Mouse (Mus musculus) forebrain, postnatal 0 days (tissue): ENCODE measurements around the gene Rbm33. TPM values are rescaled to one million over a fixed set of nuclear protein-coding genes. Genes with fewer than 3 reads are reported as not detected.

Source experiments
- ATAC-seq: fragments of 200-750 bp; cut with Nextera tagmentation; 2 replicates; pipeline ENCODE4 v1.8.0; 2017; ENCODE audit warnings: mild to moderate bottlenecking, moderate library complexity
- DNase-seq: peaks from one replicate; pipeline ENCODE4 v3.0.0-alpha.2; 2015
- H3K27ac ChIP-seq: fragments of 300-500 bp; sonication (generic); 2 replicates; pipeline ENCODE4 v1.5.1; 2014; ENCODE audit warnings: low read depth, mild to moderate bottlenecking, antibody characterized with exemption, low read length, moderate library complexity, mixed read lengths
- H3K27me3 ChIP-seq: fragments of 300-500 bp; sonication (generic); 2 replicates; pipeline ENCODE4 v1.6.1; 2014; ENCODE audit warnings: mild to moderate bottlenecking, low read length, mixed read lengths; ENCODE audit not compliant: insufficient read depth
- H3K36me3 ChIP-seq: fragments of 300-500 bp; sonication (generic); 2 replicates; pipeline ENCODE4 v1.6.1; 2014; ENCODE audit warnings: mild to moderate bottlenecking, moderate library complexity; ENCODE audit not compliant: insufficient read depth
- H3K4me1 ChIP-seq: fragments of 300-500 bp; sonication (generic); 2 replicates; pipeline ENCODE4 v1.6.1; 2014; ENCODE audit warnings: antibody characterized with exemption; ENCODE audit not compliant: insufficient read depth
- H3K4me2 ChIP-seq: fragments of 300-500 bp; sonication (generic); 2 replicates; pipeline ENCODE4 v1.6.1; 2014; ENCODE audit warnings: low read depth, mild to moderate bottlenecking, moderate library complexity
- H3K4me3 ChIP-seq: fragments of 300-500 bp; sonication (generic); 2 replicates; pipeline ENCODE4 v1.5.1; 2014; ENCODE audit warnings: low read depth, low read length, mixed read lengths
- H3K9ac ChIP-seq: fragments of 300-500 bp; sonication (generic); 2 replicates; pipeline ENCODE4 v1.6.1; 2014; ENCODE audit warnings: mild to moderate bottlenecking
- H3K9me3 ChIP-seq: fragments of 300-500 bp; sonication (generic); 2 replicates; pipeline ENCODE4 v1.6.1; 2016; ENCODE audit warnings: low read length
- CTCF ChIP-seq: sonication (generic); IDR thresholded peaks from 2 replicates; pipeline ENCODE4 v1.5.1; 2016; ENCODE audit warnings: antibody characterized with exemption, control low read depth, low read depth
- WGBS: fragments of 180-500 bp; shearing (Covaris S2); extraction: QIAGEN DNeasy Blood & Tissue Kit; methylation state at CpG from one replicate; pipeline ENCODE4 v1.1.7; 2014; 5-methylcytosine and 5-hydroxymethylcytosine counted together
- polyA plus RNA-seq: library from polyadenylated mRNA; unstranded; fragments of >200 nt; fragmentation: Nextera tagmentation; extraction: Ambion mirVana; gene quantifications from 2 replicates; pipeline ENCODE4 v1.2.1, GENCODE M21; 2015
- total RNA-seq: library from RNA; depleted of rRNA; stranded (reverse); fragments of >200 nt; gene quantifications from 2 replicates; pipeline ENCODE4 v1.2.3, GENCODE M21; 2014

Rbm33 gene
- total and polyA plus RNA-seq, 2 experiments from 2014 or later, result 12.5 to 41.7 TPM

- DNase-seq (no peak), ATAC-seq (no peak)
- no peak overlapping the region for H3K4me3 ChIP-seq
- no peak overlapping the region for H3K9ac ChIP-seq
- no peaks in the 10 kb centered on the region for H3K27me3 ChIP-seq
- no peaks in the 10 kb centered on the region for H3K9me3 ChIP-seq
- WGBS, result 78% methylated on average over 3 of the region's 3 CpGs
- no peak overlapping the region for H3K4me2 ChIP-seq
- H3K27ac ChIP-seq, result no peak overlapping the region
- peaks cover 41% of the 10 kb centered on the region for H3K36me3 ChIP-seq
- H3K4me1 ChIP-seq, result no peaks in the 10 kb centered on the region
- TF ChIP-seq CTCF, result no peak
Observed at GRCm38 (mm10) chr5:28386783-28387182, 69.9 kb downstream of the Rbm33 start.

GRCm38 (mm10) chr5:28387531-28388179 lies 70.7 kb downstream of the Rbm33 start:
- no peak for ATAC-seq
- Histone ChIP-seq H3K9ac (no peak overlapping the region), H3K36me3 (peaks cover 45% of the 10 kb centered on the region), H3K27me3 (no peaks in the 10 kb centered on the region), H3K27ac (no peak overlapping the region), H3K4me3 (no peak overlapping the region), H3K9me3 (no peaks in the 10 kb centered on the region), H3K4me2 (no peak overlapping the region), H3K4me1 (no peaks in the 10 kb centered on the region)
- DNase-seq, result no peak
- 84% methylated on average over 9 of the region's 9 CpGs for WGBS
- TF ChIP-seq CTCF, result no peak

GRCm38 (mm10) chr5:28388184-28388583 lies 71.3 kb downstream of the Rbm33 start:
- DNase-seq (peak; percentile 81), ATAC-seq (peak; percentile 65; the same call in 1 of the 2 replicates)
- H3K4me3 ChIP-seq, result no peak overlapping the region
- H3K4me1 ChIP-seq, result no peaks in the 10 kb centered on the region
- H3K4me2 ChIP-seq, result no peak overlapping the region
- H3K9ac ChIP-seq, result no peak overlapping the region
- no peak overlapping the region for H3K27ac ChIP-seq
- H3K27me3 ChIP-seq, result no peaks in the 10 kb centered on the region
- peaks cover 45% of the 10 kb centered on the region for H3K36me3 ChIP-seq
- no peaks in the 10 kb centered on the region for H3K9me3 ChIP-seq
- peak; percentile 81 for TF ChIP-seq CTCF
- WGBS, result 55% methylated on average over 3 of the region's 3 CpGs

GRCm38 (mm10) chr5:28390189-28390588 lies 73.3 kb downstream of the Rbm33 start:
- 94% methylated on average over 6 of the region's 6 CpGs for WGBS
- peaks cover 56% of the 10 kb centered on the region for H3K36me3 ChIP-seq

GRCm38 (mm10) chr5:28397344-28397743 lies 80.4 kb downstream of the Rbm33 start:
- 95% methylated on average over 2 of the region's 2 CpGs for WGBS
- H3K4me1 ChIP-seq, result no peaks in the 10 kb centered on the region

More at GRCm38 (mm10) chr5:28390189-28390588, 73.3 kb downstream of the Rbm33 start:
- H3K4me1 ChIP-seq, result no peaks in the 10 kb centered on the region
- no peak overlapping the region for H3K4me2 ChIP-seq
- H3K9ac ChIP-seq, result no peak overlapping the region
- ATAC-seq, result no peak
- H3K27me3 ChIP-seq, result no peaks in the 10 kb centered on the region
- no peaks in the 10 kb centered on the region for H3K9me3 ChIP-seq
- H3K27ac ChIP-seq, result no peak overlapping the region
- DNase-seq, result no peak
- no peak overlapping the region for H3K4me3 ChIP-seq
- TF ChIP-seq CTCF, result no peak

GRCm38 (mm10) chr5:28398736-28399135 lies 81.8 kb downstream of the Rbm33 start:
- no peaks in the 10 kb centered on the region for H3K9me3 ChIP-seq
- H3K4me2 ChIP-seq, result no peak overlapping the region
- no peaks in the 10 kb centered on the region for H3K4me1 ChIP-seq
- H3K36me3 ChIP-seq, result peaks cover 12% of the 10 kb centered on the region
- no peak overlapping the region for H3K27ac ChIP-seq
- no peaks in the 10 kb centered on the region for H3K27me3 ChIP-seq
- no peak overlapping the region for H3K4me3 ChIP-seq
- 80% methylated on average over 3 of the region's 3 CpGs for WGBS
- TF ChIP-seq CTCF, result no peak
- ATAC-seq (no peak), DNase-seq (no peak)
- no peak overlapping the region for H3K9ac ChIP-seq

More at GRCm38 (mm10) chr5:28397344-28397743, 80.4 kb downstream of the Rbm33 start:
- DNase-seq (no peak), ATAC-seq (no peak)
- TF ChIP-seq CTCF, result no peak
- H3K27ac ChIP-seq, result no peak overlapping the region
- H3K4me2 ChIP-seq, result no peak overlapping the region
- peaks cover 12% of the 10 kb centered on the region for H3K36me3 ChIP-seq
- H3K4me3 ChIP-seq, result no peak overlapping the region
- no peaks in the 10 kb centered on the region for H3K27me3 ChIP-seq
- no peaks in the 10 kb centered on the region for H3K9me3 ChIP-seq
- no peak overlapping the region for H3K9ac ChIP-seq

- no peak for ATAC-seq
- Histone ChIP-seq H3K4me2 (no peak overlapping the region), H3K27me3 (no peaks in the 10 kb centered on the region), H3K27ac (no peak overlapping the region), H3K9me3 (no peaks in the 10 kb centered on the region), H3K36me3 (peaks cover 5% of the 10 kb centered on the region), H3K4me3 (no peak overlapping the region), H3K4me1 (no peaks in the 10 kb centered on the region), H3K9ac (no peak overlapping the region)
- DNase-seq, result no peak
- 91% methylated on average over 2 of the region's 2 CpGs for WGBS
- no peak for TF ChIP-seq CTCF
Observed at GRCm38 (mm10) chr5:28399451-28400115, 82.7 kb downstream of the Rbm33 start.
